In the genomic region with DNA sequence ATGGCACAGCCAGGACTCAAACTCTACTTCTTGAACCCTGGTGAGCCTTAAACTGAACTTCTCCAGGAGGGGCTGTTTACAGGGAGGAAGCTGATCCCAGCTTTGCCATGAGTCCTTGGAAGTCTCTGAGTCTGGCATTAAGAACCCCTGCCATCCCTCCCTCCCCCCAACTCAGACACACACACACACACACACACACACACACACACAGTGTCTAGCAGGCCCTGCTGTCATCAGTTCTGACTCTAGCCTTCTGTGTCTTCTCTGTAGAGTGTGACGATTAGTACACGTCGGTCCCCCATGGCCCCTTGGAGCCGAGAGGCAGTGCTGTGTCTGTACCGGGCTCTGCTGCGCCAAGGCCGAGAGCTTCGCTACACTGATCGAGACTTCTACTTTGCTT, we compare ENCODE assay signal across 7 mouse cellular contexts. TPM values are rescaled to one million over a fixed set of nuclear protein-coding genes. Genes with fewer than 3 reads are reported as not detected.
DNase-seq lines count a peak whose midpoint lies in the region; ATAC-seq and TF ChIP-seq lines count a peak whose summit lies in the region.

Gene AC140267.1 (plus strand): TSS at position 301 of the 400 bp plus-strand sequence.

- no peaks in the 10 kb centered on the region for H3K9me3 ChIP-seq in lung, embryonic 15.5 days
- H3K9me3 ChIP-seq in forebrain, embryonic 14.5 days (replicated peaks; ENCODE audit: control insufficient read depth, low read length) = no peaks in the 10 kb centered on the region
- no peaks in the 10 kb centered on the region for H3K9me3 ChIP-seq in neural tube, embryonic 15.5 days (replicated peaks)

- peak within 1 kb of the TSS; percentile 72 for H3K4me2 ChIP-seq in lung, embryonic 15.5 days
- H3K4me2 ChIP-seq in forebrain, embryonic 14.5 days (ENCODE audit: low read length) = peak within 1 kb of the TSS; percentile 94
- H3K4me2 ChIP-seq in neural tube, embryonic 15.5 days = peak within 1 kb of the TSS; percentile 67

- TF ChIP-seq POLR2A in lung, adult 2 months (IDR thresholded peaks at IDR 0.05; ENCODE audit: borderline replicate concordance, extremely low read depth, low read depth, low read length) = no peak

- DNase-seq in lung, adult 2 months = no peak
- no peak for DNase-seq in forebrain, embryonic 14.5 days (ENCODE audit: low spot score)
- DNase-seq in layer of hippocampus, postnatal 14 days (ENCODE audit: low spot score in 2 of 2) = no peak
- no peak for DNase-seq in frontal cortex, postnatal 25 days (ENCODE audit: low spot score in 2 of 2)

- H3K9ac ChIP-seq in lung, embryonic 15.5 days = peak within 1 kb of the TSS; percentile 81
- peak within 1 kb of the TSS; percentile 87 for H3K9ac ChIP-seq in forebrain, embryonic 14.5 days (ENCODE audit: low read length)
- peak within 1 kb of the TSS; percentile 86 for H3K9ac ChIP-seq in neural tube, embryonic 15.5 days (replicated peaks)

- no peaks in the 10 kb centered on the region for H3K27me3 ChIP-seq in lung, embryonic 15.5 days
- no peaks in the 10 kb centered on the region for H3K27me3 ChIP-seq in forebrain, embryonic 14.5 days (replicated peaks; ENCODE audit: control insufficient read depth, insufficient read depth, low read length)
- H3K27me3 ChIP-seq in neural tube, embryonic 15.5 days (replicated peaks) = no peaks in the 10 kb centered on the region

- no peak within 1 kb of the TSS for H3K27ac ChIP-seq in lung, embryonic 15.5 days
- no peak within 1 kb of the TSS for H3K27ac ChIP-seq in forebrain, embryonic 14.5 days (ENCODE audit: low read depth, low read length)
- no peak within 1 kb of the TSS for H3K27ac ChIP-seq in neural tube, embryonic 15.5 days (replicated peaks)

- H3K4me1 ChIP-seq in lung, embryonic 15.5 days = peaks cover 15% of the 10 kb centered on the region
- no peaks in the 10 kb centered on the region for H3K4me1 ChIP-seq in lung, adult 2 months (ENCODE audit: control insufficient read depth, insufficient read depth, low read length)
- peaks cover 5% of the 10 kb centered on the region; the same call in 1 of the 2 replicates for H3K4me1 ChIP-seq in forebrain, embryonic 14.5 days (ENCODE audit: control insufficient read depth, insufficient read depth, low read length)
- peaks cover 30% of the 10 kb centered on the region for H3K4me1 ChIP-seq in neural tube, embryonic 15.5 days

- peaks cover 34% of the 10 kb centered on the region for H3K36me3 ChIP-seq in lung, embryonic 15.5 days
- H3K36me3 ChIP-seq in forebrain, embryonic 14.5 days (ENCODE audit: control insufficient read depth, insufficient read depth, low read length) = peaks cover 41% of the 10 kb centered on the region
- peaks cover 39% of the 10 kb centered on the region for H3K36me3 ChIP-seq in neural tube, embryonic 15.5 days

- no peak for TF ChIP-seq CTCF in lung, adult 2 months (IDR thresholded peaks at IDR 0.05; ENCODE audit: insufficient read depth, low read length)

- ATAC-seq in lung, embryonic 15.5 days (ENCODE audit: borderline replicate concordance, extremely low read depth, low FRiP score, low TSS enrichment) = no peak
- no peak for ATAC-seq in forebrain, embryonic 14.5 days
- ATAC-seq in neural tube, embryonic 15.5 days (ENCODE audit: low FRiP score) = no peak
- no peak for ATAC-seq in megakaryocyte progenitor cell, adult 5-6 weeks (replicated peaks; ENCODE audit: poor library complexity)

- 92% methylated on average over 9 of the region's 9 CpGs for WGBS in lung, embryonic 15.5 days
- 96% methylated on average over 9 of the region's 9 CpGs for whole genome bisulfite sequencing in lung, adult 2 months
- 94% methylated on average over 9 of the region's 9 CpGs for WGBS in forebrain, embryonic 14.5 days
- 97% methylated on average over 9 of the region's 9 CpGs for WGBS in neural tube, embryonic 15.5 days

- H3K4me3 ChIP-seq in lung, embryonic 15.5 days = peak within 1 kb of the TSS; percentile 85
- no peak within 1 kb of the TSS for H3K4me3 ChIP-seq in lung, adult 2 months (replicated peaks; ENCODE audit: extremely low read depth, low read depth, low read length)
- peak within 1 kb of the TSS; percentile 90 for H3K4me3 ChIP-seq in forebrain, embryonic 14.5 days (ENCODE audit: low read depth, low read length)
- H3K4me3 ChIP-seq in neural tube, embryonic 15.5 days (replicated peaks) = peak within 1 kb of the TSS; percentile 94

RNA-seq across cellular contexts. Expression of gene AC140267.1, which starts in this region (rescaled TPM):
- not detected in 2 replicates for polyA plus RNA-seq in lung, embryonic 15.5 days (2015; fragmentation: Nextera tagmentation; extraction: Ambion mirVana)
- not detected in 2 replicates for polyA plus RNA-seq in lung, adult 2 months (2012; rRNA removed)
- polyA plus RNA-seq in forebrain, embryonic 14.5 days (2014; fragmentation: Nextera tagmentation; extraction: Ambion mirVana) = not detected in 2 replicates
- 10 to 100 TPM; 11.0 to 22.8 TPM for total RNA-seq in layer of hippocampus, postnatal 14 days (2021)
- 1.7 TPM in 1 of 2 replicates, not detected in the other for polyA plus RNA-seq in neural tube, embryonic 15.5 days (2015; fragmentation: Nextera tagmentation; extraction: Ambion mirVana)
- 1.6 and 8.0 TPM in 2 replicates for total RNA-seq in megakaryocyte progenitor cell, adult 5-6 weeks (2015)
- total RNA-seq in megakaryocyte progenitor cell, adult 5-6 weeks (2017) = not detected in 2 replicates
